Mouse (Mus musculus): ENCODE results near the gene Iqschfp.

Gene Iqschfp

GRCm38 (mm10) chr3:67959672-67960071 is 67.6 kb downstream of the Iqschfp start:
- DNase-seq, result no peak

GRCm38 (mm10) chr3:67960133-67960532 is 68.1 kb downstream of the Iqschfp start:
- no peak for DNase-seq

- no peak for DNase-seq
Observed at GRCm38 (mm10) chr3:67960727-67961126, 68.7 kb downstream of the Iqschfp start.

GRCm38 (mm10) chr3:67961934-67962639 is 70.1 kb downstream of the Iqschfp start:
- DNase-seq, result no peak

- no peak for DNase-seq
Observed at GRCm38 (mm10) chr3:67974340-67974998, 82.4 kb downstream of the Iqschfp start.

DNA sequence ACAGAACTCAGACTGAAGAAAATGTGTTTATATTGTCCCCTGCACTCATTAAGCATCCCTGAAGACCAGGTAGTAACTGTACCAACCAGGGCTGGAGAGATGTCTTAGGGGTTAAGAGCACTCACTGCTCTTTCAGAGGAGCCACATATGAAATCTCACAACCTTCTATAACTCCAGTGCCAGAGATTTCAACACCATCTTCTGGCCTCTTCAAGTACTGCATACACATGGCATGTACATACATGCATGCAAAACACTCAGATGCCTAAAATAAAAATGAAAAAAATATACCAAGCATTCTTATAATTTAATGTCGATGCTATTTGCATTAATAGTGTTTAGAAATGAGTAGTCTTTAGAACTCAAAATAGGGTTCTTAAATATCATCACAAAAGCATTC is 88.0 kb downstream of the Iqschfp start:
- no peak for DNase-seq

GRCm38 (mm10) chr3:67983329-67983728 is 91.3 kb downstream of the Iqschfp start:
- peak; percentile 17 for DNase-seq

- no peak for DNase-seq
Observed at GRCm38 (mm10) chr3:68002415-68002814, 110.4 kb downstream of the Iqschfp start.

DNA sequence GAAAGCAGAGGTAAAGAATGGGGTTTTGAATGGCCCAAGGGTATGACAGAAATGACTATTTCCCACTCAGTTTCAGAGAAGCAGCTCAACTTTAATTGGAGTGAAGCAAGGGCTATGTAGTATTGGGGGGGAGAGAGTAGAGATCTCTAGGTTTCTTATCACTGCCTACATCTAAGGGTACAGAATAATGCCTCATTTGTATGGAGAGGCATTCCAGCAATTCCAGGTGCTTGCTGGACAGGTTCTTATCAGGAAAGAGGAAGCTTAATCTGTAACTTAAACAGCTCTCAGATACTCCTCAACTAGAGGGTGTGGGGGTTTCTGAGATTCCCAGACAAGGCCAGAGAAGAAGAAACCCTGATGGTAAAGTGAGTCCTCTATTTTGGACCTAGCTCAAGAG is 120.3 kb downstream of the Iqschfp start:
- DNase-seq, result no peak

DNA sequence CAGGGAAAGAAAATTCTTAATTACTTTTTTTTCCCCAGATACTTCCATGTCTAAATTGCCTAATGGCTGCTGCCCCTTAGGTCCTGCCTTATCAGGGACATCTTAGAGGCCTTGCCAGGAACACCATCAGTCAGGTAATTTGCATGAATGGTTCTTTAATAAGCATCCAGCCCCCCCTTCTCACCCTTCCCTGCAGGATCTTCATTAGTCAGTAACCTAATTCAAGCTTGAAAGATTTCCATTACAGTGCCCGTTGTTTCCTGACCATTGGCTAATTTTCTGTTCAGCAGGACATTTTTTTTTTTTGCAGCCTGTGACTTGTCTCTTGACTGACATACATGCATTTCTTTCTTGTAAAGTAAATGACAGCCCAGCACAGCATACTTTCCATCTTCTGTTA is 123.8 kb downstream of the Iqschfp start:
- DNase-seq, result no peak

DNA sequence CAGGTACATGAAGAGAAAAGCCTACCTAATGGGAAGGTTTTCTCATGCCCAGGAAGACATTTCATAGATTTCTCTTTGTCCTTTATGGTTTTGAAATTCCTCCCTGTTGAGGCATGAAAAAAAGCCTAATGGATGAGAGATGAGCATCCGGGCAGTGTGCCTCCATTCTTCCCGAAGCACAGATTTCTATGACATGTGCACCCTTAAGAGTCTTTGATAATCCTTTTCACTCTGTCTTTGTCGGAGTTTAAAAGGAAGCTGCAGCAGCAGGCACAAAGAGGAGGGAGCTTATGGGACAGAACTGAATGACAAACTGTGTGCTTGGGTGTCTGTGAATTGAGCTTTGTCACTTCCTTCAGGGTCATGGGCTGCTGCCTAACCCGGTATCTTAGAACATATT is 127.4 kb downstream of the Iqschfp start:
- DNase-seq, result no peak

DNA sequence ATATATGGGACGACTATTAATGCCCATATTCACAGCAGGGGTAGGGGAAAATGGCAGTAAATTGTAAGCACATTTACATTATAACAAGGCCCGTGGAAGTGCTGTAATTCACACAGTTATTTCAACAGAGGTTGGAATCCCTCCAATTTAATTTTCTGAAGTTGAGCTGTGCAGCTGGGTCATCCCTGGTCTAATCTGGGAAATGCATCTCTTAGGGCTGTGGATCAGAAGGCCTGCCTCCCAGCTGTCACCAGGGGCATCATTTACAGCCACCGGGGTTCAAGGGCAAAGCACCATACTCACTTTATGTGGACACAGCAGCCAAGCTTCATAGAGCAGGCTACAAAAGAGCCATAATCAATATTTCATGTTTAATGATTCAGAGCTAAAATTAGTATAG is 144.1 kb downstream of the Iqschfp start:
- no peak for DNase-seq

GRCm38 (mm10) chr3:68042951-68043350 is 150.9 kb downstream of the Iqschfp start:
- DNase-seq, result no peak

GRCm38 (mm10) chr3:68045475-68046416 is 153.7 kb downstream of the Iqschfp start:
- peak; percentile 83 for DNase-seq

DNA sequence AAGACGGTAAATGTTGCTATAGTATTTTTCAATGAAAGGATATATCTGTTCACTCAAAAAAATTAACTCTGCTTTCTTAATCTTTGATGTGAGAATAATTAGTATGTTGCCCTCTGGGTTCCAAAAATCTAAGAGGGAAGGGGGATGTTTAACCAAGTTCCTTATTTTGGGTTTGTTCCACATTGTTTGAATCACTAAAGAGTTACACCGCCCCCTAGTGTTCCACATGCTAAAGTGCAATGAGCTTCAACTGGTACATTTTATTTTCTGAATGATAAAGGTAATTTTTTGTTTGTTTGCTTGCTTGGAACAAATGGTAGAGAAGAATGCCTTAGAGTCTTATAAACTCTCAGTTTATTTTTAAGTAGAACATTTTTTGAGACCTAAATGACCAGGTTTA is 161.5 kb downstream of the Iqschfp start:
- DNase-seq, result peak; percentile 60

DNA sequence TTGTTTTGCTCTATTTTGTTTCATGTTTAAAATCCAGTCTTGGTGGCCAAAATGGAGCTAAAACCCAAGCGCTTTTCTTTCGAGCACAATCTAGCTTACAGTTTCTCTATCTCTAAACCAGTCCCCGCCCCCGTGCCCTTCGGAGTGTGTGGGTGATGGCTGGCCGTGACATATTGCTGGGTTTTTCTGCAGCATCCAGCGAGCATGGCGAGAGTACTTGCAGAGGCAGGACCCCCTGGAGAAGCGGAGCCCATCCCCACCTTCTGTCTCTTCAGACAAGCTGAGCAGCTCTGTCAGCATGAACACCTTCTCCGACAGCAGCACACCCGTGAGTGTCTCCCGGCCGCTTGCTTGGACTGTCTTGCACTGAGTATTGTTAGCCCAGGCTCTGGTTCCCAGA is 163.0 kb downstream of the Iqschfp start:
- no peak for DNase-seq

- DNase-seq, result peak; percentile 83
Observed at GRCm38 (mm10) chr3:68056373-68057275, 164.6 kb downstream of the Iqschfp start.

GRCm38 (mm10) chr3:68059162-68059800 is 167.2 kb downstream of the Iqschfp start:
- DNase-seq, result peak; percentile 66

- DNase-seq, result peak; percentile 83
Observed at GRCm38 (mm10) chr3:68064731-68065130, 172.7 kb downstream of the Iqschfp start, which contains the start of gene Schip1. Gene Schip1 (plus strand): TSS chr3:68064802.

DNA sequence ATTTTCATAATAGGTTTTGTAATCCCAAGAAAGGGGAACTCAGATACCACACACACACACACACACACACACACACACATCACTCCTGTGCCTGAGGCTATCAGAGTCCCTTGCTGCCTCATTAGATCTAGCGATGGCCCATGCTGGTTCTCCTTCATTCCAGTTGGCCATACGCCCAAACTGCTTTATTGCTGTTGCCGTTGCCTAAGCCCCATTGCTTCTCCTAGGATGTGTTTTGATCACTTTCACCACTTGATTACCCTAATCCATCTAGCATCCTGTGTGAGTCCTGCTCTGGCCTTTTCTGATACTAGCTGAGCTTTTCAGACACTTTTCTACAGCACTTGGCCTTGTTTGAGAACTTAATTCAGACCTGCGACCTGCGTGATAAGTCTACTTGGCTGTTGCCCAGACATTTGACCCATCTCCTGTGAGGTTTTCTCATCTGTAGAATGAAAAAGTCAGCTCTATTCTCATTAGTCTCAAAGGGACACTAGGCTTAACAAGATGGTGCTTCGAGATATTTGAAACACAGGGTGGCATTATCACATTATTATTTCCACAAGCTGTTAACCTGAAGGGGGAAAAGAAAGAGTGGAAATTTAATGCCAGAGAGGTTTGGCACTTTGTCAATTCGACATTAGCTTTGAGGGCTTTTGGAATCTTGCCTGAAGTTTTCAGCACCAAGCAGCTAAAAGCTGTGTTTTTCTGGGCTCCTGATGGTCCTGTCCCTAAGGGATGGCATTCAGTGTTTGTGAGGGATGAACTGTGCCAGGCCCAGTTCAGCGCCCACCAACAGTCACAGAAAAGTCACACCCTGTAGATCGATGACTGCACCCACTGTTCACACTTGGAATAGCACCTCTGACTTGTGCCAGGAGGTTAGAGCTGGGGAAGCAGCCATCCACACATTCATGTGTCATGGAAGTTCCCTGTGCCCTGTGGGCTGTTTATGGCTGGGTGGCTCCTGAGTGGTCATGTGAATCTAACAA is 179.7 kb downstream of the Iqschfp start:
- no peak for DNase-seq

Measured in embryo, embryonic 11 days (tissue).